Mouse (Mus musculus): ENCODE data around the gene Sik3.

GRCm38 (mm10) chr9:46087461-46087860 lies 74.8 kb downstream of the Sik3 start:
- TF ChIP-seq CTCF (IDR thresholded peaks at IDR 0.05; ENCODE audit: low read depth), result no peak
- no peak for TF ChIP-seq EP300 (IDR thresholded peaks at IDR 0.05; ENCODE audit: low read depth)

Measured in liver, postnatal 0 days (tissue).